Mouse (Mus musculus): ENCODE results near the gene Zfp64. TPM values are rescaled to one million over a fixed set of nuclear protein-coding genes. Genes with fewer than 3 reads are reported as not detected.

Gene Zfp64
- polyA plus RNA-seq, 1 experiment from 2014 or later: 39.4 TPM

- ATAC-seq (replicated peaks; ENCODE audit: low FRiP score): no peak
- Histone ChIP-seq H3K4me1 (replicated peaks; ENCODE audit: control insufficient read depth, insufficient read depth, low read length) (no peaks in the 10 kb centered on the region), H3K27ac (ENCODE audit: low read depth, low read length) (no peak overlapping the region), H3K36me3 (ENCODE audit: control insufficient read depth, insufficient read depth, low read length) (peaks cover 10% of the 10 kb centered on the region; the same call in 1 of the 2 replicates), H3K4me2 (ENCODE audit: low read depth, low read length, severe bottlenecking) (no peak overlapping the region), H3K9ac (ENCODE audit: low read length) (no peak overlapping the region), H3K4me3 (ENCODE audit: low read depth, low read length) (no peak overlapping the region), H3K9me3 (ENCODE audit: control insufficient read depth, low read length) (peaks cover 3% of the 10 kb centered on the region; the same call in 1 of the 2 replicates), H3K27me3 (ENCODE audit: control insufficient read depth, insufficient read depth, low read length) (no peaks in the 10 kb centered on the region)
- WGBS: 82% methylated on average over 5 of the region's 5 CpGs
- no peak for DNase-seq (ENCODE audit: low spot score)
Measured at GRCm38 (mm10) chr2:168922466-168922865, 32.9 kb downstream of the Zfp64 start.

- Histone ChIP-seq H3K4me2 (ENCODE audit: low read depth, low read length, severe bottlenecking) (no peak overlapping the region), H3K27me3 (ENCODE audit: control insufficient read depth, insufficient read depth, low read length) (no peaks in the 10 kb centered on the region), H3K27ac (ENCODE audit: low read depth, low read length) (no peak overlapping the region), H3K4me3 (ENCODE audit: low read depth, low read length) (no peak overlapping the region), H3K9me3 (ENCODE audit: control insufficient read depth, low read length) (peaks cover 3% of the 10 kb centered on the region; the same call in 1 of the 2 replicates), H3K4me1 (replicated peaks; ENCODE audit: control insufficient read depth, insufficient read depth, low read length) (no peaks in the 10 kb centered on the region), H3K36me3 (ENCODE audit: control insufficient read depth, insufficient read depth, low read length) (peaks cover 2% of the 10 kb centered on the region; the same call in 1 of the 2 replicates), H3K9ac (ENCODE audit: low read length) (no peak overlapping the region)
- no peak for DNase-seq (ENCODE audit: low spot score)
- ATAC-seq (replicated peaks; ENCODE audit: low FRiP score): no peak
- WGBS: 57% methylated on average over 15 of the region's 15 CpGs
Measured at GRCm38 (mm10) chr2:168920007-168920406, 35.4 kb downstream of the Zfp64 start.

DNA sequence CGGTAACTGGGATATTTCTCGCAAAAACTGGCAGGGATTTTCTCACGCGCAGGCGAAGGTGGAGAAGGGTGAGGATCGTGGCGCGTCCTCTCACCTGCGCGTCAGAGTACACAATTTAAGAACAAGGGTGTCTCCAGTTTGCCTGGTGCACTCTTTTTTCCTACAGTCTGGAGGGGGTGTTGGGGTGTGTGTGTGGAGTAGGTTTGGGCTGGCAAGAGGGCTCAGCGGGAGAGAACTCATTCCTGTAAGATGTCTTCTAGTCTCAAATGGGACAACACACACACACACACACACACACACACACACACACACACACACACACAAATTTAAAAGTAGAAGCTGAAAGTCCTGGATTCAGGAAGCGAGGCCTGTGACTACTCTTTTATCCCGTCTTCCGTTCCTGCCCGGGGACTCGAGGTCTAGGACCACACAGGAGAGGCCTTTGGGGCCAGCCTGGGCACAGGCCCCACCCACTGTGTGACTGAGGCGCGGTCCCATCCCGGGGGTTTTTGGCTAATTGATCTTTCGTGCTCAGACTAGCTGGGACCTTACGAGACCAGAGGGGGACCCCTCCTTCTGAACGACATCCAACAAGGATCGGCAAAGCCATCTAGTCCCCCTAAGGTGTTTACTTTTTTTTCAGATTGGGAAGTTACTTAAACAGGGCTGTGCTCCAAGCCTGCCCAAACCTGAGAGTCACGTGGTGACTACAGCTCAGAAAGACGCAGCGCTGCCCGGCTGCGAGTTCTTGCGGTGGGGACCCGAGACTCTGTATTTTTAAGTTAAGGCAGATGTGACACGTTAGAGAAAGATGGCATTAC is 42.3 kb downstream of the Zfp64 start:
- H3K27me3 ChIP-seq (ENCODE audit: control insufficient read depth, insufficient read depth, low read length): peaks cover 39% of the 10 kb centered on the region
- peak overlapping the region; percentile 45 for H3K4me3 ChIP-seq (ENCODE audit: low read depth, low read length)
- H3K27ac ChIP-seq (ENCODE audit: low read depth, low read length): no peak overlapping the region
- peak overlapping the region; percentile 90 for H3K4me2 ChIP-seq (ENCODE audit: low read depth, low read length, severe bottlenecking)
- H3K36me3 ChIP-seq (ENCODE audit: control insufficient read depth, insufficient read depth, low read length): no peaks in the 10 kb centered on the region
- DNase-seq (ENCODE audit: low spot score): no peak
- no peak overlapping the region; the same call in 1 of the 2 replicates for H3K9ac ChIP-seq (ENCODE audit: low read length)
- peaks cover 15% of the 10 kb centered on the region for H3K4me1 ChIP-seq (replicated peaks; ENCODE audit: control insufficient read depth, insufficient read depth, low read length)
- no peak for ATAC-seq (replicated peaks; ENCODE audit: low FRiP score)
- H3K9me3 ChIP-seq (ENCODE audit: control insufficient read depth, low read length): no peaks in the 10 kb centered on the region
- under 1% methylated on average over 31 of the region's 31 CpGs for WGBS

DNA sequence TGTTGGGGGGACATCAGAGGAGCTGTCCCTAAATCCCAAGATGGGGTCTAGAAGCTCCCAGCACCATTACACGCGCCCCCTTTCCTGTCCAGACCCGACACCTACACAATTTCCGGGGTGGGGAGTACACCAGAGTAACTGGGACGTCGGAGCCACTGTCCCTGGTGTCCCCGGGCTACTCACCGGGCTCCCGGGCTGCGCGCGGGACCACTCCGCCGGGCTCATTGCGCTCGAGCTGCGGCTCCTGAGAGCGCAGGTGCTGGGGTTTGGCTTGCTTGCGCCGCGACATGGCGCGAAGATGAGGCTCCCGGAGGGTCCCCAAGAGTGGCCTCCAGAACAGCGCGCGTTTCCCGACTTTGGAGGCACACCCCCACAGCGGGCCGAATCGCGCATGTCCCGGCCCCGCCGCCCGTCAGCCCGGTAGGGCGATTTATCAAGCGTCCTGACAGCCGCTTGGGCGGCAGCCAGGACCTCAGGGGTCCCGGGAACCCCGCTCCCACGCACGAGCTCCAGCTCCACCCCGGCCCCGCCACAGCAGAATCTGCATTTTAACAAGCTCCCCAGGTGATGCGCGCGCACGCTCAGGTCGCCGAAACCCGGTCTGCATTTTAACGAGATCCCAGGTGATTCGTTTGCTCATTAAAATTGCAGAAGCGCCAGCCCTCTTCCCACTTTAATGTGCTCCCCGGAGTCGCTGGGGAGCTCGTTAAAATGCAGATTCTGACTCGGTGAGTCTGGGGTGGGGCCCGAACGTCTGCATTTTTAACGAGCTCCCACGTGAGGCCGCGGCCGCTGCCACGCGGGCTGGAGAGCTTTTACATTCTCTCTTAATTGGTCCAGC is 43.1 kb downstream of the Zfp64 start:
- H3K27me3 ChIP-seq (ENCODE audit: control insufficient read depth, insufficient read depth, low read length): peaks cover 39% of the 10 kb centered on the region
- no peak overlapping the region for H3K27ac ChIP-seq (ENCODE audit: low read depth, low read length)
- ATAC-seq (replicated peaks; ENCODE audit: low FRiP score): no peak; the same call in 1 of the 2 replicates

DNA sequence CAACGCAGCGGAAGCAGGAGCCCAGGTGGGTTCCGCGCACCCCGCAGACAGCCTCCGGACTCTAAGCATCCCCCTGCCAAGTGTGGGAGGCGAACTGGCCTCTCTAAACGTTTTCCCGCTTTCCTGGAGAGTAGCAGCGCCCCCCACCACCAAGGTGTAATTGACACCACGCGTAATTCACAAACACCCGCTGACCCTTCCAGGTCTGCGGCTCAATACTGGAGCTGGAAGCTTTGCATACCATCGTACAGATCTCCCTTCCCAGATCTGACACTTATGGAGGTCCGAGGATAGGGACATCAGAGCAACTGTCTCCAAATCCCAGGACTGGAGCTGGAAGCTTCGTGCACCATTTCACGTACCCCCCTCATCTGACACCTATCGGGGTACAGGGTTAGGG is 43.9 kb downstream of the Zfp64 start:
- WGBS: 2% methylated on average over 19 of the region's 19 CpGs
- Histone ChIP-seq H3K27me3 (ENCODE audit: control insufficient read depth, insufficient read depth, low read length) (peaks cover 39% of the 10 kb centered on the region), H3K27ac (ENCODE audit: low read depth, low read length) (no peak overlapping the region), H3K9me3 (ENCODE audit: control insufficient read depth, low read length) (no peaks in the 10 kb centered on the region), H3K4me2 (ENCODE audit: low read depth, low read length, severe bottlenecking) (peak overlapping the region; percentile 90; the same call in 1 of the 2 replicates), H3K4me3 (ENCODE audit: low read depth, low read length) (peak overlapping the region; percentile 45; the same call in 1 of the 2 replicates), H3K9ac (ENCODE audit: low read length) (no peak overlapping the region), H3K4me1 (replicated peaks; ENCODE audit: control insufficient read depth, insufficient read depth, low read length) (peaks cover 15% of the 10 kb centered on the region), H3K36me3 (ENCODE audit: control insufficient read depth, insufficient read depth, low read length) (no peaks in the 10 kb centered on the region)
- ATAC-seq (replicated peaks; ENCODE audit: low FRiP score) (no peak), DNase-seq (ENCODE audit: low spot score) (no peak)

More for the DNA sequence above, 43.1 kb downstream of the Zfp64 start:
- no peaks in the 10 kb centered on the region for H3K9me3 ChIP-seq (ENCODE audit: control insufficient read depth, low read length)
- no peaks in the 10 kb centered on the region for H3K36me3 ChIP-seq (ENCODE audit: control insufficient read depth, insufficient read depth, low read length)
- peak overlapping the region; percentile 45 for H3K4me3 ChIP-seq (ENCODE audit: low read depth, low read length)
- peak overlapping the region; percentile 90 for H3K4me2 ChIP-seq (ENCODE audit: low read depth, low read length, severe bottlenecking)
- DNase-seq (ENCODE audit: low spot score): peak; percentile 67
- peak overlapping the region; percentile 32; the same call in 1 of the 2 replicates for H3K9ac ChIP-seq (ENCODE audit: low read length)
- H3K4me1 ChIP-seq (replicated peaks; ENCODE audit: control insufficient read depth, insufficient read depth, low read length): peaks cover 15% of the 10 kb centered on the region
- under 1% methylated on average over 70 of the region's 70 CpGs for WGBS

GRCm38 (mm10) chr2:168906022-168906421 is 49.4 kb downstream of the Zfp64 start:
- H3K9ac ChIP-seq (ENCODE audit: low read length): no peak overlapping the region
- DNase-seq (ENCODE audit: low spot score) (no peak), ATAC-seq (replicated peaks; ENCODE audit: low FRiP score) (no peak)
- 59% methylated on average over 11 of the region's 11 CpGs for WGBS
- no peak overlapping the region for H3K4me3 ChIP-seq (ENCODE audit: low read depth, low read length)
- peaks cover 4% of the 10 kb centered on the region; the same call in 1 of the 2 replicates for H3K4me1 ChIP-seq (replicated peaks; ENCODE audit: control insufficient read depth, insufficient read depth, low read length)
- H3K27ac ChIP-seq (ENCODE audit: low read depth, low read length): no peak overlapping the region
- H3K27me3 ChIP-seq (ENCODE audit: control insufficient read depth, insufficient read depth, low read length): peaks cover 13% of the 10 kb centered on the region
- H3K36me3 ChIP-seq (ENCODE audit: control insufficient read depth, insufficient read depth, low read length): no peaks in the 10 kb centered on the region
- no peaks in the 10 kb centered on the region for H3K9me3 ChIP-seq (ENCODE audit: control insufficient read depth, low read length)
- no peak overlapping the region for H3K4me2 ChIP-seq (ENCODE audit: low read depth, low read length, severe bottlenecking)

DNA sequence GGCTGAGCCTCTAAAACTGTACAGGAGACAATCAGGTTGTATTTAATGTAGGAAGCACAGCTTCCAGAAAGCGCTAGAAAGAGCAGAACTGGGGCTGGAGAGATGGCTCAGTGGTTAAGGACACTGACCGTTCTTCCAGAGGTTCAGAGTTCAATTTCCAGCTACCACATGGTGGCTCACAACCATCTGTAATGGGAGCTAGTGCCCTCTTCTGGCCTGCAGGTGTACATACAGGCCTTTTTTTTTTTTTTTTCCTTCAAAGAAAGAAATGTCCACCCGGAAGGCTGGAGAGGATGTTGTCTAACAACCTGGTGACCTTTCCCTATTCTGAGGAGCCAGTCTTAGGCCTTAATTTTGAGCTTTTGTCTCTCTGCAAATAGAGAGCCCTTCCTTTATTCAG is 50.5 kb downstream of the Zfp64 start:
- Histone ChIP-seq H3K9me3 (ENCODE audit: control insufficient read depth, low read length) (no peaks in the 10 kb centered on the region), H3K4me2 (ENCODE audit: low read depth, low read length, severe bottlenecking) (no peak overlapping the region), H3K4me1 (replicated peaks; ENCODE audit: control insufficient read depth, insufficient read depth, low read length) (peaks cover 4% of the 10 kb centered on the region; the same call in 1 of the 2 replicates), H3K4me3 (ENCODE audit: low read depth, low read length) (no peak overlapping the region), H3K27ac (ENCODE audit: low read depth, low read length) (no peak overlapping the region), H3K9ac (ENCODE audit: low read length) (no peak overlapping the region), H3K27me3 (ENCODE audit: control insufficient read depth, insufficient read depth, low read length) (peaks cover 2% of the 10 kb centered on the region; the same call in 1 of the 2 replicates), H3K36me3 (ENCODE audit: control insufficient read depth, insufficient read depth, low read length) (no peaks in the 10 kb centered on the region)
- no peak for ATAC-seq (replicated peaks; ENCODE audit: low FRiP score)
- WGBS: 65% methylated on average over 3 of the region's 3 CpGs
- no peak for DNase-seq (ENCODE audit: low spot score)

GRCm38 (mm10) chr2:168904188-168904587 is 51.2 kb downstream of the Zfp64 start:
- H3K4me3 ChIP-seq (ENCODE audit: low read depth, low read length): no peak overlapping the region
- H3K27ac ChIP-seq (ENCODE audit: low read depth, low read length): no peak overlapping the region
- no peaks in the 10 kb centered on the region for H3K36me3 ChIP-seq (ENCODE audit: control insufficient read depth, insufficient read depth, low read length)
- WGBS: 18% methylated on average over 9 of the region's 9 CpGs
- no peaks in the 10 kb centered on the region for H3K27me3 ChIP-seq (ENCODE audit: control insufficient read depth, insufficient read depth, low read length)
- peak; percentile 82 for DNase-seq (ENCODE audit: low spot score)
- peaks cover 4% of the 10 kb centered on the region; the same call in 1 of the 2 replicates for H3K4me1 ChIP-seq (replicated peaks; ENCODE audit: control insufficient read depth, insufficient read depth, low read length)
- no peaks in the 10 kb centered on the region for H3K9me3 ChIP-seq (ENCODE audit: control insufficient read depth, low read length)
- ATAC-seq (replicated peaks; ENCODE audit: low FRiP score): peak; percentile 33; the same call in 1 of the 2 replicates
- H3K4me2 ChIP-seq (ENCODE audit: low read depth, low read length, severe bottlenecking): no peak overlapping the region
- no peak overlapping the region for H3K9ac ChIP-seq (ENCODE audit: low read length)

Measured in forebrain, embryonic 11.5 days (tissue).